Mouse (Mus musculus) embryonic fibroblast, embryonic 13.5 days (primary cell): ENCODE data around the gene Gtf2ird1. TPM values are rescaled to one million over a fixed set of nuclear protein-coding genes. Genes with fewer than 3 reads are reported as not detected.

Experiments
- H3K27ac ChIP-seq: 2 replicates; pipeline ENCODE4 v1.5.1; 2012; ENCODE audit warnings: low read length, control low read depth, inconsistent platforms; ENCODE audit not compliant: insufficient read depth
- H3K4me1 ChIP-seq: 2 replicates; pipeline ENCODE4 v1.6.1; 2011; ENCODE audit warnings: low read length; ENCODE audit not compliant: control insufficient read depth, insufficient read depth
- H3K4me3 ChIP-seq: 2 replicates; pipeline ENCODE4 v1.5.1; 2011; ENCODE audit warnings: mild to moderate bottlenecking, control low read depth, low read length; ENCODE audit not compliant: insufficient read depth
- CTCF ChIP-seq: IDR thresholded peaks from 2 replicates; pipeline ENCODE4 v1.5.1; 2011; ENCODE audit warnings: mild to moderate bottlenecking, control low read depth, low read length, moderate library complexity, borderline replicate concordance; ENCODE audit not compliant: insufficient read depth
- POLR2A ChIP-seq: IDR thresholded peaks from 2 replicates; pipeline ENCODE4 v1.6.1; 2011; ENCODE audit warnings: low read depth, mild to moderate bottlenecking, control low read depth, low read length, moderate library complexity
- polyA plus RNA-seq: library from polyadenylated mRNA; stranded (reverse); fragments of >200 nt; gene quantifications from 2 replicates; pipeline ENCODE4 v1.2.4, GENCODE M21; 2011; ENCODE audit warnings: low read depth; ENCODE audit not compliant: missing spikeins, insufficient read length

Gtf2ird1 gene
- 52.0 and 58.2 TPM in 2 replicates for polyA plus RNA-seq

GRCm38 (mm10) chr5:134456503-134456962, at the start of gene Gtf2ird1:
Gene Gtf2ird1, minus strand, starts transcription at chr5:134456716.
- TF ChIP-seq POLR2A (no peak; the same call in 1 of the 2 replicates), CTCF (no peak)
- Histone ChIP-seq H3K4me1 (peaks cover 7% of the 10 kb centered on the region; the same call in 1 of the 2 replicates), H3K27ac (peak within 1 kb of the TSS; percentile 16), H3K4me3 (peak within 1 kb of the TSS; percentile 89)

DNA sequence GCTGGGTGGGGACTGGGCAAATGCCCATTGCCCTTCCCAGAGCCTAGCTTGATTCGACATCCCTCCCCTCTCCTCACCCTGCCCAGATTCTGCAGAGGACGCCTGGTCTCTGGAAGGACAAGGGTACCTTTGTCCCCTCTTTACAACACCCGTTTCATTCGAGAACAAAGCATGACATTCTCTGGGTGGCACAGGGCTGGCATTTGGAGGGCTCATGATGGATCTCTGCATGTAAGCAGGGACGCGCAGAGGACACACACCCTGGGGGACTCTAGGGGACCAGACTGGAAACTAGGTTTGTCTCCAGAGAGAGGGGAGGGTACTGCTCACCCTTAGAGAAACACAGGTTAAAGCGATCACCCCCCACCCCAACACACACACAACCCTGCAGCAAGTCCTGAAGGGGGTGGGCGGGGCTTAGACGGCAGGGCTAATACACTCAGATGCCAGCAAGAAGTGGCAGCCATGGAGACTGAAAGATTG, 49.3 kb upstream of the Gtf2ird1 start:
- TF ChIP-seq POLR2A: no peak
- no peak for TF ChIP-seq CTCF
- H3K27ac ChIP-seq: no peak overlapping the region

DNA sequence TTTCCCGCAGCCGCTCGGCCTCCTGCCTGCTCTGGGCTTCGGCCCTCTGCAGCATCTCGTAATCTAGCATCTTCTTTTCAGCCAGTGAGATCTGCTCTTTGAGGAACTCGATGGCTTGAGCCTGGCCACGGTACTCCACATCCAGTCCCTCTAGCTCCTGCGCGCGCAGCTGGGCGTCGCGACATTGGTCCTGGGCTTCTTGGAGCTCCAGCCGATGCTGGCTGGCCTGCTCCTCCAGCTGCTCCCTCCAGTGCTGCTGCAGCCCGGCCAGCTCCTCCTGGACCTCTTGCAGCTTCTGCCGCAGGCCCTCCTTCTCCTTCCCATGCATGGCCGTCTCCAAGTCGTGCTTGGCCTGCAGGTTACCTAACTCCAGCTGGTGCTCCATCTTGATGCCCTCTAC, 46.1 kb upstream of the Gtf2ird1 start:
- Histone ChIP-seq H3K4me3 (no peak overlapping the region), H3K27ac (no peak overlapping the region), H3K4me1 (no peaks in the 10 kb centered on the region)
- no peak for TF ChIP-seq CTCF
- TF ChIP-seq POLR2A: no peak

More for the DNA sequence above, 49.3 kb upstream of the Gtf2ird1 start:
- Histone ChIP-seq H3K4me3 (no peak overlapping the region), H3K4me1 (no peaks in the 10 kb centered on the region)

- no peak overlapping the region for H3K27ac ChIP-seq
- H3K4me3 ChIP-seq: no peak overlapping the region
- peak; percentile 41; the same call in 1 of the 2 replicates for TF ChIP-seq CTCF
- TF ChIP-seq POLR2A: no peak
- no peaks in the 10 kb centered on the region for H3K4me1 ChIP-seq
Measured at GRCm38 (mm10) chr5:134501453-134501852, 44.9 kb upstream of the Gtf2ird1 start.

- H3K27ac ChIP-seq: no peak overlapping the region
- TF ChIP-seq POLR2A (no peak), CTCF (no peak)
- no peak overlapping the region for H3K4me3 ChIP-seq
- H3K4me1 ChIP-seq: no peaks in the 10 kb centered on the region
Measured at GRCm38 (mm10) chr5:134500681-134501080, 44.2 kb upstream of the Gtf2ird1 start.

- Histone ChIP-seq H3K27ac (no peak overlapping the region), H3K4me3 (no peak overlapping the region), H3K4me1 (no peaks in the 10 kb centered on the region)
- TF ChIP-seq POLR2A: no peak
- TF ChIP-seq CTCF: peak; percentile 42
Measured at GRCm38 (mm10) chr5:134500062-134500461, 43.5 kb upstream of the Gtf2ird1 start.

GRCm38 (mm10) chr5:134497026-134497425, 40.5 kb upstream of the Gtf2ird1 start:
- TF ChIP-seq POLR2A (no peak), CTCF (no peak)
- Histone ChIP-seq H3K27ac (no peak overlapping the region), H3K4me1 (no peaks in the 10 kb centered on the region), H3K4me3 (no peak overlapping the region)

GRCm38 (mm10) chr5:134495796-134496195, 39.3 kb upstream of the Gtf2ird1 start:
- Histone ChIP-seq H3K27ac (no peak overlapping the region), H3K4me3 (no peak overlapping the region), H3K4me1 (no peaks in the 10 kb centered on the region)
- no peak for TF ChIP-seq CTCF
- TF ChIP-seq POLR2A: no peak

GRCm38 (mm10) chr5:134494142-134494541, 37.6 kb upstream of the Gtf2ird1 start:
- Histone ChIP-seq H3K4me1 (no peaks in the 10 kb centered on the region), H3K4me3 (no peak overlapping the region), H3K27ac (no peak overlapping the region)
- TF ChIP-seq POLR2A (no peak), CTCF (peak; percentile 89)

GRCm38 (mm10) chr5:134492956-134493355, 36.4 kb upstream of the Gtf2ird1 start:
- no peak overlapping the region for H3K27ac ChIP-seq
- H3K4me1 ChIP-seq: no peaks in the 10 kb centered on the region
- TF ChIP-seq CTCF: no peak
- TF ChIP-seq POLR2A: no peak
- no peak overlapping the region for H3K4me3 ChIP-seq
